Mouse (Mus musculus) small intestine, adult 2 months (tissue): ENCODE data around the gene Gm11444.

Experiments used
- CTCF ChIP-seq: fragments of 200-500 bp; IDR thresholded peaks from 2 replicates; pipeline ENCODE4 v1.5.1; 2012; ENCODE audit warnings: low read depth, mild to moderate bottlenecking, control low read depth, inconsistent platforms, low read length, moderate library complexity, mixed read lengths; ENCODE audit not compliant: insufficient replicate concordance, insufficient read length; ENCODE audit errors: extremely low read depth
- POLR2A ChIP-seq: fragments of 200-500 bp; IDR thresholded peaks from 2 replicates; pipeline ENCODE4 v1.6.1; 2012; ENCODE audit warnings: low read depth, mild to moderate bottlenecking, control low read depth, inconsistent platforms, low read length, moderate library complexity

- TF ChIP-seq POLR2A (no peak), CTCF (no peak)
Observed at GRCm38 (mm10) chr11:85835753-85836522, 14.2 kb downstream of the Gm11444 start.
